Mouse (Mus musculus) large intestine, adult 2 months (tissue): ENCODE data around the gene Ankdd1b. TPM values are rescaled to one million over a fixed set of nuclear protein-coding genes. Genes with fewer than 3 reads are reported as not detected.

Experiments used
- DNase-seq: peaks from one replicate; pipeline ENCODE4 v3.0.0-alpha.2; 2012; ENCODE audit warnings: low read depth, low spot score
- WGBS: fragments of 180-500 bp; shearing (Covaris S2); methylation state at CpG from one replicate; pipeline ENCODE4 v1.1.7; 2018; 5-methylcytosine and 5-hydroxymethylcytosine counted together
- polyA plus RNA-seq: library from polyadenylated mRNA; depleted of rRNA; stranded (reverse); fragments of >200 nt; gene quantifications from 2 replicates; pipeline ENCODE4 v1.2.3, GENCODE M21; 2012; rRNA removed

The Ankdd1b gene
- polyA plus RNA-seq, 1 experiment: 0.25 TPM

GRCm38 (mm10) chr13:96418487-96418886 is 52.5 kb downstream of the Ankdd1b start:
- 87% methylated on average over 4 of the region's 4 CpGs for WGBS
- no peak for DNase-seq

GRCm38 (mm10) chr13:96417261-96417813 is 53.7 kb downstream of the Ankdd1b start:
- WGBS: 84% methylated on average over 5 of the region's 5 CpGs
- no peak for DNase-seq

GRCm38 (mm10) chr13:96416380-96416779 is 54.6 kb downstream of the Ankdd1b start:
- WGBS: 86% methylated on average over 8 of the region's 8 CpGs
- DNase-seq: no peak

- 87% methylated on average over 6 of the region's 6 CpGs for WGBS
- no peak for DNase-seq
These were observed 56.6 kb downstream of the Ankdd1b start for GRCm38 (mm10) chr13:96414384-96414783.

GRCm38 (mm10) chr13:96408786-96409185 is 62.2 kb downstream of the Ankdd1b start:
- DNase-seq: no peak
- WGBS: 85% methylated on average over 1 of the region's 1 CpGs

- WGBS: 69% methylated on average over 4 of the region's 4 CpGs
- DNase-seq: no peak
These were observed 64.0 kb downstream of the Ankdd1b start for GRCm38 (mm10) chr13:96407040-96407439.

- 93% methylated on average over 2 of the region's 2 CpGs for WGBS
- DNase-seq: no peak
These were observed 65.5 kb downstream of the Ankdd1b start for GRCm38 (mm10) chr13:96405518-96405917.

- WGBS: 95% methylated on average over 5 of the region's 5 CpGs
- no peak for DNase-seq
These were observed 69.7 kb downstream of the Ankdd1b start for GRCm38 (mm10) chr13:96401251-96401650.

GRCm38 (mm10) chr13:96389301-96389700 is 81.7 kb downstream of the Ankdd1b start:
- DNase-seq: no peak
- WGBS: 23% methylated on average over 2 of the region's 2 CpGs

- WGBS: under 1% methylated on average over 44 of the region's 44 CpGs
- peak; percentile 96 for DNase-seq
These were observed 82.7 kb downstream of the Ankdd1b start, which contains the start of gene Poc5 for GRCm38 (mm10) chr13:96388042-96388888. Poc5 (plus strand) TSS chr13:96388294.

- 42% methylated on average over 4 of the region's 4 CpGs for WGBS
These were observed 93.1 kb downstream of the Ankdd1b start for GRCm38 (mm10) chr13:96377883-96378282.

GRCm38 (mm10) chr13:96376871-96377270 is 94.1 kb downstream of the Ankdd1b start:
- no peak for DNase-seq
- WGBS: 82% methylated on average over 18 of the region's 18 CpGs

More at GRCm38 (mm10) chr13:96377883-96378282, 93.1 kb downstream of the Ankdd1b start:
- no peak for DNase-seq

- no peak for DNase-seq
- 0% methylated on average over 2 of the region's 2 CpGs for WGBS
These were observed 95.5 kb downstream of the Ankdd1b start for GRCm38 (mm10) chr13:96375519-96375918.

Other genes with a start within 250 kb of the Ankdd1b start
- gene Poc5, start 82.9 kb downstream of the Ankdd1b start, polyA plus RNA-seq: 3.9 and 4.3 TPM in 2 replicates
- not detected in 2 replicates for gene Gm17622, start 19.5 kb upstream of the Ankdd1b start, polyA plus RNA-seq
- gene Polk, start 71.4 kb upstream of the Ankdd1b start, polyA plus RNA-seq: 1.0 and 1.6 TPM in 2 replicates
- gene Col4a3bp, start 71.4 kb upstream of the Ankdd1b start, polyA plus RNA-seq: 5.4 and 15.0 TPM in 2 replicates
- gene Hmgcr, start 199.7 kb upstream of the Ankdd1b start, polyA plus RNA-seq: 26.5 and 34.1 TPM in 2 replicates